Mouse (Mus musculus): ENCODE measurements around the gene Dock4. TPM values are rescaled to one million over a fixed set of nuclear protein-coding genes. Genes with fewer than 3 reads are reported as not detected.

Dock4 gene
- total and polyA plus RNA-seq, 3 experiments, result 4.3 to 13.6 (median 11.2) TPM

GRCm38 (mm10) chr12:40477621-40478452 is 32.1 kb downstream of the Dock4 start:
- Histone ChIP-seq H3K4me3 (no peak overlapping the region), H3K4me1 (ENCODE audit: control insufficient read depth, insufficient read depth, low read length) (peaks cover 9% of the 10 kb centered on the region), H3K9ac (ENCODE audit: low read depth, low read length) (no peak overlapping the region), H3K79me2 (replicated peaks; ENCODE audit: control insufficient read depth, insufficient read depth, low read length) (peaks cover 5% of the 10 kb centered on the region), H3K27me3 (ENCODE audit: control insufficient read depth, insufficient read depth, low read length) (no peaks in the 10 kb centered on the region), H3K36me3 (ENCODE audit: control insufficient read depth, insufficient read depth, low read length) (peaks cover 13% of the 10 kb centered on the region), H3K27ac (peak overlapping the region; percentile 10)
- intact Hi-C loops (cut with DNase I), result no loop called here
- whole genome bisulfite sequencing, result 28% methylated on average over 8 of the region's 8 CpGs
- TF ChIP-seq EP300 (IDR thresholded peaks at IDR 0.05; ENCODE audit: insufficient read depth, low read depth, low read length) (no peak), POLR2A (IDR thresholded peaks at IDR 0.05; ENCODE audit: insufficient read depth, low read depth, low read length) (no peak), CTCF (IDR thresholded peaks at IDR 0.05) (no peak)
- peak; percentile 49 to 57 for DNase-seq

- TF ChIP-seq CTCF (IDR thresholded peaks at IDR 0.05), result no peak
- no peak for TF ChIP-seq POLR2A (IDR thresholded peaks at IDR 0.05; ENCODE audit: insufficient read depth, low read depth, low read length)
- no peak for TF ChIP-seq EP300 (IDR thresholded peaks at IDR 0.05; ENCODE audit: insufficient read depth, low read depth, low read length)
- H3K27ac ChIP-seq, result peak overlapping the region; percentile 32
- WGBS, result 16% methylated on average over 3 of the region's 3 CpGs
- H3K4me3 ChIP-seq, result no peak overlapping the region
- H3K9ac ChIP-seq (ENCODE audit: low read depth, low read length), result no peak overlapping the region
- peaks cover 9% of the 10 kb centered on the region for H3K4me1 ChIP-seq (ENCODE audit: control insufficient read depth, insufficient read depth, low read length)
- intact Hi-C loops (cut with DNase I), result no loop called here
- no peak for DNase-seq
- H3K79me2 ChIP-seq (replicated peaks; ENCODE audit: control insufficient read depth, insufficient read depth, low read length), result peaks cover 2% of the 10 kb centered on the region
- H3K36me3 ChIP-seq (ENCODE audit: control insufficient read depth, insufficient read depth, low read length), result peaks cover 2% of the 10 kb centered on the region
- no peaks in the 10 kb centered on the region for H3K27me3 ChIP-seq (ENCODE audit: control insufficient read depth, insufficient read depth, low read length)
Observed at GRCm38 (mm10) chr12:40484224-40484623, 38.5 kb downstream of the Dock4 start.

- TF ChIP-seq CTCF (IDR thresholded peaks at IDR 0.05), result no peak
- TF ChIP-seq POLR2A (IDR thresholded peaks at IDR 0.05; ENCODE audit: insufficient read depth, low read depth, low read length), result no peak
- no peak for TF ChIP-seq EP300 (IDR thresholded peaks at IDR 0.05; ENCODE audit: insufficient read depth, low read depth, low read length)
- H3K9ac ChIP-seq (ENCODE audit: low read depth, low read length), result no peak overlapping the region
- intact Hi-C loops (cut with DNase I), result no loop called here
- DNase-seq, result no peak
- H3K4me3 ChIP-seq, result no peak overlapping the region
- H3K27me3 ChIP-seq (ENCODE audit: control insufficient read depth, insufficient read depth, low read length), result no peaks in the 10 kb centered on the region
- peak overlapping the region; percentile 21; the same call in 1 of the 2 replicates for H3K27ac ChIP-seq
- H3K36me3 ChIP-seq (ENCODE audit: control insufficient read depth, insufficient read depth, low read length), result peaks cover 2% of the 10 kb centered on the region
- H3K79me2 ChIP-seq (replicated peaks; ENCODE audit: control insufficient read depth, insufficient read depth, low read length), result no peaks in the 10 kb centered on the region
- 41% methylated on average over 1 of the region's 1 CpGs for WGBS
- peaks cover 9% of the 10 kb centered on the region for H3K4me1 ChIP-seq (ENCODE audit: control insufficient read depth, insufficient read depth, low read length)
Observed at GRCm38 (mm10) chr12:40485210-40485609, 39.5 kb downstream of the Dock4 start.

- DNase-seq, result no peak
- Histone ChIP-seq H3K36me3 (ENCODE audit: control insufficient read depth, insufficient read depth, low read length) (peaks cover 2% of the 10 kb centered on the region), H3K27me3 (ENCODE audit: control insufficient read depth, insufficient read depth, low read length) (no peaks in the 10 kb centered on the region), H3K27ac (no peak overlapping the region; the same call in 1 of the 2 replicates), H3K4me3 (no peak overlapping the region), H3K9ac (ENCODE audit: low read depth, low read length) (no peak overlapping the region), H3K4me1 (ENCODE audit: control insufficient read depth, insufficient read depth, low read length) (peaks cover 13% of the 10 kb centered on the region), H3K79me2 (replicated peaks; ENCODE audit: control insufficient read depth, insufficient read depth, low read length) (no peaks in the 10 kb centered on the region)
- intact Hi-C loops (cut with DNase I), result no loop called here
- WGBS, result 74% methylated on average over 12 of the region's 12 CpGs
- TF ChIP-seq EP300 (IDR thresholded peaks at IDR 0.05; ENCODE audit: insufficient read depth, low read depth, low read length) (no peak), CTCF (IDR thresholded peaks at IDR 0.05) (no peak), POLR2A (IDR thresholded peaks at IDR 0.05; ENCODE audit: insufficient read depth, low read depth, low read length) (no peak)
Observed at GRCm38 (mm10) chr12:40486047-40486837, 40.5 kb downstream of the Dock4 start.

GRCm38 (mm10) chr12:40496387-40496786 is 50.6 kb downstream of the Dock4 start:
- Histone ChIP-seq H3K27me3 (ENCODE audit: control insufficient read depth, insufficient read depth, low read length) (no peaks in the 10 kb centered on the region), H3K36me3 (ENCODE audit: control insufficient read depth, insufficient read depth, low read length) (peaks cover 9% of the 10 kb centered on the region), H3K27ac (no peak overlapping the region), H3K4me1 (ENCODE audit: control insufficient read depth, insufficient read depth, low read length) (peaks cover 8% of the 10 kb centered on the region), H3K79me2 (replicated peaks; ENCODE audit: control insufficient read depth, insufficient read depth, low read length) (peaks cover 3% of the 10 kb centered on the region; the same call in 1 of the 2 replicates), H3K9ac (ENCODE audit: low read depth, low read length) (no peak overlapping the region), H3K4me3 (no peak overlapping the region)
- DNase-seq, result no peak
- 78% methylated on average over 11 of the region's 11 CpGs for WGBS
- intact Hi-C loops (cut with DNase I), result no loop called here
- TF ChIP-seq EP300 (IDR thresholded peaks at IDR 0.05; ENCODE audit: insufficient read depth, low read depth, low read length) (no peak), CTCF (IDR thresholded peaks at IDR 0.05) (no peak), POLR2A (IDR thresholded peaks at IDR 0.05; ENCODE audit: insufficient read depth, low read depth, low read length) (no peak)
